Mouse (Mus musculus): ENCODE measurements around the gene Tex21.

GRCm38 (mm10) chr12:76269196-76269595, 22.6 kb upstream of the Tex21 start:
- TF ChIP-seq POLR2A (IDR thresholded peaks at IDR 0.05; ENCODE audit: borderline replicate concordance, insufficient read depth, low read length) (no peak), CTCF (IDR thresholded peaks at IDR 0.05; ENCODE audit: borderline replicate concordance, insufficient read depth, low read depth, low read length) (no peak)
